Mouse (Mus musculus) heart, adult 18-20 months (tissue): ENCODE measurements at regions not wholly inside any gene's neighbourhood (a gene's known extent, or its start where the extent isn't known, plus 50 kb on each side); places are given as distances from the start of the nearest gene placed in this dataset.

Experiments used
- DNase-seq, 2 experiments: peaks; one replicate each; pipeline ENCODE4 v3.0.0; 2021 to 2022; ENCODE audit warnings: mixed read lengths in 1 of 2

- no peak for DNase-seq
Observed at GRCm38 (mm10) chr6:32739162-32739745, 151.3 kb upstream of the Plxna4 start.

- peak; percentile 45 for DNase-seq
Observed at GRCm38 (mm10) chr6:32728706-32729105, 140.7 kb upstream of the Plxna4 start.

- DNase-seq = no peak
Observed at GRCm38 (mm10) chr6:32726571-32726970, 138.6 kb upstream of the Plxna4 start.

- peak; percentile 4 to 38 for DNase-seq
Observed at GRCm38 (mm10) chr6:32717860-32718259, 129.9 kb upstream of the Plxna4 start.

GRCm38 (mm10) chr6:32715137-32715536, 127.1 kb upstream of the Plxna4 start:
- DNase-seq = no peak

GRCm38 (mm10) chr6:32710208-32710607, 122.2 kb upstream of the Plxna4 start:
- peak in 1 of 2 experiments; percentile 43 for DNase-seq

- DNase-seq = no peak
Observed at GRCm38 (mm10) chr6:32709566-32709965, 121.6 kb upstream of the Plxna4 start.

- DNase-seq = no peak
Observed at GRCm38 (mm10) chr6:32707417-32707816, 119.4 kb upstream of the Plxna4 start.

GRCm38 (mm10) chr6:32706376-32706775, 118.4 kb upstream of the Plxna4 start:
- DNase-seq = no peak

GRCm38 (mm10) chr6:32703466-32703865, 115.5 kb upstream of the Plxna4 start:
- DNase-seq = no peak

- DNase-seq = no peak
Observed at GRCm38 (mm10) chr6:32702245-32702791, 114.3 kb upstream of the Plxna4 start.

GRCm38 (mm10) chr6:32699811-32700210, 111.8 kb upstream of the Plxna4 start:
- no peak for DNase-seq

- no peak for DNase-seq
Observed at GRCm38 (mm10) chr6:32697771-32698270, 109.8 kb upstream of the Plxna4 start.

- no peak for DNase-seq
Observed at GRCm38 (mm10) chr6:32696037-32696436, 108.0 kb upstream of the Plxna4 start.

GRCm38 (mm10) chr6:32672552-32672951, 84.6 kb upstream of the Plxna4 start:
- no peak for DNase-seq

GRCm38 (mm10) chr6:32659743-32660142, 71.8 kb upstream of the Plxna4 start:
- DNase-seq = peak; percentile 29 to 58

- DNase-seq = no peak
Observed at GRCm38 (mm10) chr6:32657378-32657777, 69.4 kb upstream of the Plxna4 start.

- no peak for DNase-seq
Observed at GRCm38 (mm10) chr6:32654188-32654587, 66.2 kb upstream of the Plxna4 start.

- no peak for DNase-seq
Observed at GRCm38 (mm10) chr6:32644016-32644415, 56.0 kb upstream of the Plxna4 start.

GRCm38 (mm10) chr6:32638843-32639242, 50.9 kb upstream of the Plxna4 start:
- no peak for DNase-seq
